Mouse (Mus musculus) liver, embryonic 14.5 days (tissue): ENCODE results near the gene Ankfn1.

Experiments used
- CTCF ChIP-seq: IDR thresholded peaks from 2 replicates; pipeline ENCODE4 v1.5.1; 2016; ENCODE audit warnings: antibody characterized with exemption, low read depth, control low read depth
- EP300 ChIP-seq: IDR thresholded peaks from 2 replicates; pipeline ENCODE4 v1.6.1; 2016; ENCODE audit warnings: antibody characterized with exemption, low read depth

DNA sequence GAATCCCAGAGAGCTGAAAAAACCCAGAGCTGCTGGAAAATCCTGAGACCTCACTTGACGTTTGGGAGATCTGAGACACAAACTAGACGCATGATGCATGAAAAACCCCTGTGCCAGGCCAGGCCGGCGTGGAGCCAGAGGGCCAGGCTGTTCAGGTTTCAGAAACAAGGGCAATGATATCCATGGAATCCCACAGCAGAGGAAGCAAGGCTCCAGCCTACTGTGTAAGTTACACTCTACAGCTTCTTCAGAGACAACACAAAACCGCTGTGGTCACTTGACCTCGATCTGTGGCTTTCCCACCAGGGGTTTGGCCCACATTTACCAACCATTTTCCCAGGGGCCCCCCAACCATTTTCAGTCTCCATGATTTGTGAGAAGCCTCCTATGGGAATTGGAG is 171.1 kb downstream of the Ankfn1 start:
- no peak for TF ChIP-seq EP300
- no peak for TF ChIP-seq CTCF
